Mouse (Mus musculus) urinary bladder, postnatal 4 days (tissue): Measurements from ENCODE around the gene Pth1r.

Experiments used
- DNase-seq, 2 experiments: peaks; one replicate each; pipeline ENCODE4 v3.0.0; 2021 to 2022; ENCODE audit warnings: low spot score in 2 of 2

Gene Pth1r

GRCm38 (mm10) chr9:110746961-110747360, at the start of gene Pth1r:
Pth1r (minus strand) TSS chr9:110747145.
- no peak for DNase-seq

- DNase-seq = no peak
Measured at GRCm38 (mm10) chr9:110790462-110790861, 43.5 kb upstream of the Pth1r start.

GRCm38 (mm10) chr9:110788169-110788568, 41.2 kb upstream of the Pth1r start:
- DNase-seq = no peak

GRCm38 (mm10) chr9:110783611-110784010, 36.7 kb upstream of the Pth1r start:
- DNase-seq = no peak

GRCm38 (mm10) chr9:110781731-110782130, 34.8 kb upstream of the Pth1r start:
- DNase-seq = peak; percentile 86 to 93

- peak; percentile 91 to 96 for DNase-seq
Measured at GRCm38 (mm10) chr9:110781256-110781721, 34.3 kb upstream of the Pth1r start.

GRCm38 (mm10) chr9:110779242-110779913, 32.4 kb upstream of the Pth1r start:
- DNase-seq = no peak

- no peak for DNase-seq
Measured at GRCm38 (mm10) chr9:110778559-110778958, 31.6 kb upstream of the Pth1r start.

GRCm38 (mm10) chr9:110778100-110778499, 31.2 kb upstream of the Pth1r start:
- DNase-seq = no peak

- DNase-seq = no peak
Measured at GRCm38 (mm10) chr9:110775269-110776022, 28.5 kb upstream of the Pth1r start.

- DNase-seq = no peak
Measured at GRCm38 (mm10) chr9:110774403-110775268, 27.7 kb upstream of the Pth1r start.

- no peak for DNase-seq
Measured at GRCm38 (mm10) chr9:110772336-110772735, 25.4 kb upstream of the Pth1r start.

GRCm38 (mm10) chr9:110763405-110763804, 16.5 kb upstream of the Pth1r start:
- DNase-seq = no peak

- DNase-seq = no peak
Measured at GRCm38 (mm10) chr9:110762763-110763162, 15.8 kb upstream of the Pth1r start.

GRCm38 (mm10) chr9:110760886-110761285, 13.9 kb upstream of the Pth1r start:
- no peak for DNase-seq

- peak in 1 of 2 experiments; percentile 72 for DNase-seq
Measured at GRCm38 (mm10) chr9:110759265-110759664, 12.3 kb upstream of the Pth1r start.

GRCm38 (mm10) chr9:110758605-110759004, 11.7 kb upstream of the Pth1r start:
- DNase-seq = peak; percentile 77 to 86

GRCm38 (mm10) chr9:110757816-110758215, 10.9 kb upstream of the Pth1r start:
- no peak for DNase-seq

- DNase-seq = no peak
Measured at GRCm38 (mm10) chr9:110753773-110754172, 6.8 kb upstream of the Pth1r start.

- DNase-seq = no peak
Measured at GRCm38 (mm10) chr9:110752917-110753435, 6.0 kb upstream of the Pth1r start.

GRCm38 (mm10) chr9:110751412-110751811, 4.5 kb upstream of the Pth1r start:
- no peak for DNase-seq
